ENCODE assay signal across 16 mouse cellular contexts in the genomic region with DNA sequence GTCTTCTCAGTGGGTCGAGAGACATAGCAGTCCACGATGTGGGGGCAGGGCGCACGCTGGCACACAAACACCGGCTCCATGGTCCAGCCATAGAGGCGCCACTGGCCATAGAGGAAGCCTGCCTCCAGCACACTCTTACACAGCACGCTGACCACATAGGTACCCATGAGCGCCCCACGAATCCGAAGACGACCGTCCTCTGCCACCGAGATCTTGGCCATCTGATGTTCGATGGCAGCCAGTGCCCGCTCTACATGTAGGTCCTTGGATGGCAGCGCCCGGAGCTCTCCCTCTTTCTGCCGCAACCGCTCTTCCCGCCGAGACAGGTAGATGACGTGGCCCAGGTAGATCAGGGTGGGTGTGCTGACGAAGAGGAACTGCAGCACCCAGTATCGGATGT. TPM values are rescaled to one million over a fixed set of nuclear protein-coding genes. Genes with fewer than 3 reads are reported as not detected.
DNase-seq lines count a peak whose midpoint lies in the region; ATAC-seq and TF ChIP-seq lines count a peak whose summit lies in the region.
"Had no signal": no experiment of that assay in that cellular context is flagged by ENCODE, and none has a peak within 500 bp of the region (broad histone marks: within the 10 kb centered on the region; RNA-seq: fewer than 3 reads in every experiment).

No protein-coding gene starts in this region.

- H3K36me3 ChIP-seq in heart, embryonic 14.5 days (ENCODE audit: control insufficient read depth, insufficient read depth, low read length): no peaks in the 10 kb centered on the region
- no peaks in the 10 kb centered on the region for H3K36me3 ChIP-seq in liver, adult 2 months (ENCODE audit: control insufficient read depth, insufficient read depth, low read length)
- no peaks in the 10 kb centered on the region for H3K36me3 ChIP-seq in liver, embryonic 11.5 days (ENCODE audit: control insufficient read depth, insufficient read depth, low read length)
- no peaks in the 10 kb centered on the region for H3K36me3 ChIP-seq in midbrain, embryonic 15.5 days (replicated peaks)

- peak overlapping the region; percentile 75; the same call in 1 of the 2 replicates for H3K9ac ChIP-seq in heart, embryonic 14.5 days (ENCODE audit: low read length)
- peak overlapping the region; percentile 77 for H3K9ac ChIP-seq in liver, adult 2 months (ENCODE audit: low read depth, low read length)
- no peak overlapping the region for H3K9ac ChIP-seq in liver, embryonic 11.5 days (ENCODE audit: low read depth, low read length)
- H3K9ac ChIP-seq in midbrain, embryonic 15.5 days: no peak overlapping the region
- H3K9ac ChIP-seq: forebrain, postnatal 0 days; liver, postnatal 0 days had no signal

- peak overlapping the region; percentile 53 to 63; a peak in 3 of 4 replicates for H3K4me3 ChIP-seq in heart, embryonic 14.5 days (ENCODE audit: control insufficient read depth in 1 of 2, insufficient read depth in 1 of 2, low read depth in 1 of 2, low read length in 2 of 2)
- H3K4me3 ChIP-seq in liver, adult 2 months (ENCODE audit: insufficient read depth, low read depth, low read length): peak overlapping the region; percentile 71
- H3K4me3 ChIP-seq in liver, embryonic 11.5 days (ENCODE audit: low read depth, low read length): no peak overlapping the region; the same call in 1 of the 2 replicates
- H3K4me3 ChIP-seq in brown adipose tissue, adult 24 weeks (ENCODE audit: insufficient read depth, low read depth, low read length): peak overlapping the region; percentile 70
- no peak overlapping the region for H3K4me3 ChIP-seq in midbrain, embryonic 15.5 days
- H3K4me3 ChIP-seq: erythroblast, embryonic 14.5 days had no signal

- no peaks in the 10 kb centered on the region for H3K79me2 ChIP-seq in liver, adult 2 months (ENCODE audit: control insufficient read depth, insufficient read depth, low read length)

- peak overlapping the region; percentile 94 for H3K4me2 ChIP-seq in heart, embryonic 14.5 days (ENCODE audit: low read length)
- no peak overlapping the region; the same call in 1 of the 2 replicates for H3K4me2 ChIP-seq in liver, embryonic 11.5 days
- H3K4me2 ChIP-seq in midbrain, embryonic 15.5 days: 0 out of 2 replicates have a peak overlapping the region, but pooled peaks have one; percentile 96

- H3K9me3 ChIP-seq in heart, embryonic 14.5 days (ENCODE audit: control insufficient read depth, low read length): no peaks in the 10 kb centered on the region
- no peaks in the 10 kb centered on the region for H3K9me3 ChIP-seq in liver, embryonic 11.5 days (ENCODE audit: control insufficient read depth, low read length)
- H3K9me3 ChIP-seq in midbrain, embryonic 15.5 days: no peaks in the 10 kb centered on the region

- no peak for TF ChIP-seq POLR2A in liver, adult 2 months (IDR thresholded peaks at IDR 0.05; ENCODE audit: extremely low read depth, insufficient read depth, low read length)

- no peak for TF ChIP-seq CTCF in liver, adult 2 months (IDR thresholded peaks at IDR 0.05; ENCODE audit: low read depth, low read length)

- no peak overlapping the region for H3K27ac ChIP-seq in heart, embryonic 14.5 days (replicated peaks in 1 of 2; ENCODE audit: control insufficient read depth in 1 of 2, insufficient read depth in 1 of 2, low read depth in 2 of 2, low read length in 2 of 2)
- H3K27ac ChIP-seq in liver, adult 2 months (replicated peaks; ENCODE audit: insufficient read depth, low read depth, low read length): no peak overlapping the region
- H3K27ac ChIP-seq in liver, embryonic 11.5 days (ENCODE audit: low read depth, low read length): no peak overlapping the region
- H3K27ac ChIP-seq in brown adipose tissue, adult 24 weeks (replicated peaks; ENCODE audit: low read depth, low read length): 0 out of 2 replicates have a peak overlapping the region, but pooled peaks have one; percentile 12
- H3K27ac ChIP-seq in midbrain, embryonic 15.5 days: no peak overlapping the region
- H3K27ac ChIP-seq: stomach, postnatal 0 days had no signal

- peaks cover 16% of the 10 kb centered on the region for H3K27me3 ChIP-seq in heart, embryonic 14.5 days (ENCODE audit: control insufficient read depth, insufficient read depth, low read length)
- H3K27me3 ChIP-seq in liver, adult 2 months (ENCODE audit: control insufficient read depth, insufficient read depth, low read length): no peaks in the 10 kb centered on the region
- peaks cover 16% of the 10 kb centered on the region for H3K27me3 ChIP-seq in liver, embryonic 11.5 days (replicated peaks; ENCODE audit: control insufficient read depth, insufficient read depth, low read length)
- H3K27me3 ChIP-seq in midbrain, embryonic 15.5 days (replicated peaks): no peaks in the 10 kb centered on the region

- H3K4me1 ChIP-seq in heart, embryonic 14.5 days (ENCODE audit: control insufficient read depth in 2 of 2, insufficient read depth in 2 of 2, low read length in 2 of 2): peaks cover 0 to 7% of the 10 kb centered on the region in 2 experiments; a peak in 2 of 4 replicates
- H3K4me1 ChIP-seq in liver, adult 2 months (ENCODE audit: control insufficient read depth, insufficient read depth, low read length): peaks cover 2% of the 10 kb centered on the region; the same call in 1 of the 2 replicates
- H3K4me1 ChIP-seq in liver, embryonic 11.5 days (replicated peaks; ENCODE audit: control insufficient read depth, insufficient read depth, low read length): no peaks in the 10 kb centered on the region; the same call in 1 of the 2 replicates
- H3K4me1 ChIP-seq in brown adipose tissue, adult 24 weeks (ENCODE audit: control insufficient read depth, insufficient read depth, insufficient read length, low read length): no peaks in the 10 kb centered on the region
- H3K4me1 ChIP-seq in midbrain, embryonic 15.5 days: peaks cover 20% of the 10 kb centered on the region

- DNase-seq in heart, postnatal 4 days: no peak
- DNase-seq in liver, adult 2 months (ENCODE audit: extremely low read depth, low read depth, low spot score): no peak
- DNase-seq in liver, embryonic 11.5 days (ENCODE audit: low spot score): no peak
- no peak for DNase-seq in right cerebral cortex, postnatal 36 days (ENCODE audit: low spot score in 2 of 2)
- DNase-seq: cerebellum, adult 8-10 months; forebrain, postnatal 0 days; gastrocnemius, postnatal 25 days; kidney, adult 11 months; liver, postnatal 0 days; thymus, postnatal 4 days had no signal

- 53% methylated on average over 24 of the region's 24 CpGs for WGBS in heart, embryonic 14.5 days
- WGBS in liver, adult 2 months: 59% methylated on average over 24 of the region's 24 CpGs
- 68% methylated on average over 24 of the region's 24 CpGs for WGBS in liver, embryonic 11.5 days
- WGBS in midbrain, embryonic 15.5 days: 70% methylated on average over 24 of the region's 24 CpGs

- ATAC-seq in heart, embryonic 14.5 days (ENCODE audit: insufficient number of reproducible peaks, insufficient read depth, low FRiP score, low read depth): no peak
- no peak for ATAC-seq in liver, embryonic 11.5 days (replicated peaks; ENCODE audit: low FRiP score)
- ATAC-seq in midbrain, embryonic 15.5 days (replicated peaks): no peak
- ATAC-seq: forebrain, postnatal 0 days; liver, postnatal 0 days had no signal

RNA-seq across cellular contexts. Expression of a gene that starts 1.5 kb away (rescaled TPM):
- 41.4 and 42.2 TPM in 2 replicates for polyA plus RNA-seq in heart, embryonic 14.5 days (2014; fragmentation: Nextera tagmentation; extraction: Ambion mirVana)
- 10 to 100 TPM; 25.3 to 27.4 TPM for total RNA-seq in heart, postnatal 4 days (2021)
- total RNA-seq in liver, adult 2 months (2014; rRNA removed): 1.5 and 1.9 TPM in 2 replicates
- polyA plus RNA-seq in liver, adult 2 months (2012; rRNA removed): 8.0 and 8.8 TPM in 2 replicates
- polyA plus RNA-seq in liver, embryonic 11.5 days (2014; fragmentation: Nextera tagmentation; extraction: Ambion mirVana): 4.4 and 5.5 TPM in 2 replicates
- polyA plus RNA-seq in brown adipose tissue, adult 24 weeks (2012; ENCODE audit: insufficient read depth, insufficient read length, missing spikeins): 2.3 and 3.4 TPM in 2 replicates
- polyA plus RNA-seq in midbrain, embryonic 15.5 days (2015; fragmentation: Nextera tagmentation; extraction: Ambion mirVana): 21.0 and 23.1 TPM in 2 replicates
- polyA plus RNA-seq: erythroblast, embryonic 14.5 days had no signal

RNA-seq across cellular contexts. Expression of a gene that starts 18.3 kb away (rescaled TPM):
- 0.12 TPM in 1 of 2 replicates, not detected in the other for polyA plus RNA-seq in heart, embryonic 14.5 days (2014; fragmentation: Nextera tagmentation; extraction: Ambion mirVana)
- total RNA-seq in heart, postnatal 4 days (2021): under 1 TPM in 1 of 2 experiments, not detected in 1; 0.43 TPM
- not detected in 2 replicates for total RNA-seq in liver, adult 2 months (2014; rRNA removed)
- polyA plus RNA-seq in liver, adult 2 months (2012; rRNA removed): not detected in 2 replicates
- polyA plus RNA-seq in liver, embryonic 11.5 days (2014; fragmentation: Nextera tagmentation; extraction: Ambion mirVana): 0.14 and 0.26 TPM in 2 replicates
- not detected in 2 replicates for polyA plus RNA-seq in brown adipose tissue, adult 24 weeks (2012; ENCODE audit: insufficient read depth, insufficient read length, missing spikeins)
- 0.17 TPM in 1 of 2 replicates, not detected in the other for polyA plus RNA-seq in midbrain, embryonic 15.5 days (2015; fragmentation: Nextera tagmentation; extraction: Ambion mirVana)
- total RNA-seq: gastrocnemius, postnatal 25 days had no signal
- polyA plus RNA-seq: erythroblast, embryonic 14.5 days had no signal

RNA-seq across cellular contexts. Expression of a gene that starts 41.5 kb away (rescaled TPM):
- polyA plus RNA-seq in heart, embryonic 14.5 days (2014; fragmentation: Nextera tagmentation; extraction: Ambion mirVana): not detected in 2 replicates
- total RNA-seq in heart, postnatal 4 days (2021): not detected
- total RNA-seq in liver, adult 2 months (2014; rRNA removed): not detected in 2 replicates
- polyA plus RNA-seq in liver, adult 2 months (2012; rRNA removed): not detected in 2 replicates
- not detected in 2 replicates for polyA plus RNA-seq in liver, embryonic 11.5 days (2014; fragmentation: Nextera tagmentation; extraction: Ambion mirVana)
- polyA plus RNA-seq in brown adipose tissue, adult 24 weeks (2012; ENCODE audit: insufficient read depth, insufficient read length, missing spikeins): not detected in 2 replicates
- 0.11 and 0.15 TPM in 2 replicates for polyA plus RNA-seq in midbrain, embryonic 15.5 days (2015; fragmentation: Nextera tagmentation; extraction: Ambion mirVana)
- total RNA-seq: forebrain, postnatal 0 days; gastrocnemius, postnatal 25 days; layer of hippocampus, postnatal 10 days had no signal
- polyA plus RNA-seq: erythroblast, embryonic 14.5 days; forebrain, postnatal 0 days; liver, postnatal 0 days had no signal

RNA-seq across cellular contexts. Expression of a gene that starts 45.6 kb away (rescaled TPM):
- polyA plus RNA-seq in heart, embryonic 14.5 days (2014; fragmentation: Nextera tagmentation; extraction: Ambion mirVana): 0.19 and 0.38 TPM in 2 replicates
- total RNA-seq in heart, postnatal 4 days (2021): under 1 TPM; 0.50 to 0.54 TPM
- not detected in 2 replicates for total RNA-seq in liver, adult 2 months (2014; rRNA removed)
- 0.05 TPM in 1 of 2 replicates, not detected in the other for polyA plus RNA-seq in liver, adult 2 months (2012; rRNA removed)
- 0.22 and 0.40 TPM in 2 replicates for polyA plus RNA-seq in liver, embryonic 11.5 days (2014; fragmentation: Nextera tagmentation; extraction: Ambion mirVana)
- not detected in 2 replicates for polyA plus RNA-seq in brown adipose tissue, adult 24 weeks (2012; ENCODE audit: insufficient read depth, insufficient read length, missing spikeins)
- 0.10 and 0.13 TPM in 2 replicates for polyA plus RNA-seq in midbrain, embryonic 15.5 days (2015; fragmentation: Nextera tagmentation; extraction: Ambion mirVana)
- total RNA-seq: layer of hippocampus, postnatal 10 days had no signal
- polyA plus RNA-seq: erythroblast, embryonic 14.5 days had no signal

Comparison
In these comparisons a context has a peak if more than half of its experiments do, and no peak if none do; other contexts are left out.
1. H3K4me3 ChIP-seq: peak in heart, embryonic 14.5 days (2 of 2), liver, adult 2 months (single experiment) and brown adipose tissue, adult 24 weeks (single experiment); none in liver, embryonic 11.5 days (single experiment) and midbrain, embryonic 15.5 days (single experiment).
2. H3K9ac ChIP-seq: peak in heart, embryonic 14.5 days (single experiment) and liver, adult 2 months (single experiment); none in liver, embryonic 11.5 days (single experiment) and midbrain, embryonic 15.5 days (single experiment).